Mouse (Mus musculus): ENCODE results near the gene Lsm7. TPM values are rescaled to one million over a fixed set of nuclear protein-coding genes. Genes with fewer than 3 reads are reported as not detected.

The Lsm7 gene
- polyA plus RNA-seq, 1 experiment = 134 TPM

Other genes with a start within 250 kb of the Lsm7 start
- 3.5 and 3.7 TPM in 2 replicates for gene Gm49322, start 249.2 kb downstream of the Lsm7 start, polyA plus RNA-seq (2012; rRNA removed)
- gene Csnk1g2, start 232.4 kb downstream of the Lsm7 start, polyA plus RNA-seq (2012; rRNA removed) = 184 and 212 TPM in 2 replicates
- 49.0 and 56.2 TPM in 2 replicates for gene Btbd2, start 198.1 kb downstream of the Lsm7 start, polyA plus RNA-seq (2012; rRNA removed)
- gene Mknk2, start 177.1 kb downstream of the Lsm7 start, polyA plus RNA-seq (2012; rRNA removed) = 112 and 121 TPM in 2 replicates
- 39.2 and 40.8 TPM in 2 replicates for gene Mob3a, start 153.2 kb downstream of the Lsm7 start, polyA plus RNA-seq (2012; rRNA removed)
- 22.8 and 30.0 TPM in 2 replicates for gene Izumo4, start 153.0 kb downstream of the Lsm7 start, polyA plus RNA-seq (2012; rRNA removed)
- 75.1 and 109 TPM in 2 replicates for gene Ap3d1, start 112.9 kb downstream of the Lsm7 start, polyA plus RNA-seq (2012; rRNA removed)
- 20.0 and 29.6 TPM in 2 replicates for gene Dot1l, start 100.0 kb downstream of the Lsm7 start, polyA plus RNA-seq (2012; rRNA removed)
- gene Sf3a2, start 57.0 kb downstream of the Lsm7 start, polyA plus RNA-seq (2012; rRNA removed) = 26.8 and 30.3 TPM in 2 replicates
- 50.7 and 54.0 TPM in 2 replicates for gene Plekhj1, start 56.6 kb downstream of the Lsm7 start, polyA plus RNA-seq (2012; rRNA removed)
- gene Amh, start 50.0 kb downstream of the Lsm7 start, polyA plus RNA-seq (2012; rRNA removed) = 0.63 and 0.96 TPM in 2 replicates
- gene Jsrp1, start 41.7 kb downstream of the Lsm7 start, polyA plus RNA-seq (2012; rRNA removed) = not detected in 2 replicates
- gene Oaz1, start 28.6 kb downstream of the Lsm7 start, polyA plus RNA-seq (2012; rRNA removed) = 980 and 1,000 TPM in 2 replicates
- 0.04 and 0.05 TPM in 2 replicates for gene Lingo3, start 11.2 kb downstream of the Lsm7 start, polyA plus RNA-seq (2012; rRNA removed)
- 48.4 and 72.7 TPM in 2 replicates for gene Sppl2b, start 66 bp upstream of the Lsm7 start, polyA plus RNA-seq (2012; rRNA removed)
- gene Tmprss9, start 16.6 kb upstream of the Lsm7 start, polyA plus RNA-seq (2012; rRNA removed) = 0.21 and 0.32 TPM in 2 replicates
- gene Timm13, start 45.8 kb upstream of the Lsm7 start, polyA plus RNA-seq (2012; rRNA removed) = 199 and 214 TPM in 2 replicates
- gene Lmnb2, start 63.0 kb upstream of the Lsm7 start, polyA plus RNA-seq (2012; rRNA removed) = 26.1 and 34.1 TPM in 2 replicates
- 18.3 and 23.8 TPM in 2 replicates for gene Gadd45b, start 74.9 kb upstream of the Lsm7 start, polyA plus RNA-seq (2012; rRNA removed)
- 0.83 and 1.1 TPM in 2 replicates for gene Gng7, start 159.7 kb upstream of the Lsm7 start, polyA plus RNA-seq (2012; rRNA removed)
- gene Diras1, start 170.5 kb upstream of the Lsm7 start, polyA plus RNA-seq (2012; rRNA removed) = 0.22 and 0.36 TPM in 2 replicates
- gene Slc39a3, start 182.2 kb upstream of the Lsm7 start, polyA plus RNA-seq (2012; rRNA removed) = 26.3 and 26.5 TPM in 2 replicates
- 143 and 164 TPM in 2 replicates for gene Sgta, start 205.0 kb upstream of the Lsm7 start, polyA plus RNA-seq (2012; rRNA removed)
- gene Thop1, start 214.8 kb upstream of the Lsm7 start, polyA plus RNA-seq (2012; rRNA removed) = 31.5 and 36.1 TPM in 2 replicates
- gene Creb3l3, start 243.7 kb upstream of the Lsm7 start, polyA plus RNA-seq (2012; rRNA removed) = 38.1 and 162 TPM in 2 replicates